Mouse (Mus musculus): Measurements from ENCODE around the gene 1700025G04Rik.
"Not testable (repeated sequence)": the region's sequence is repeated elsewhere in the genome, so short reads cannot be mapped to it uniquely, and the experiment has no call there.

Gene 1700025G04Rik

GRCm38 (mm10) chr1:151851976-151852375 is 237.9 kb downstream of the 1700025G04Rik start:
- no peak for DNase-seq (ENCODE audit: low spot score in 2 of 2)

GRCm38 (mm10) chr1:151851051-151851848 is 238.7 kb downstream of the 1700025G04Rik start:
- DNase-seq (ENCODE audit: low spot score in 2 of 2): no peak

- DNase-seq (ENCODE audit: low spot score in 2 of 2): no peak
These were observed 239.8 kb downstream of the 1700025G04Rik start for GRCm38 (mm10) chr1:151849993-151850608.

DNA sequence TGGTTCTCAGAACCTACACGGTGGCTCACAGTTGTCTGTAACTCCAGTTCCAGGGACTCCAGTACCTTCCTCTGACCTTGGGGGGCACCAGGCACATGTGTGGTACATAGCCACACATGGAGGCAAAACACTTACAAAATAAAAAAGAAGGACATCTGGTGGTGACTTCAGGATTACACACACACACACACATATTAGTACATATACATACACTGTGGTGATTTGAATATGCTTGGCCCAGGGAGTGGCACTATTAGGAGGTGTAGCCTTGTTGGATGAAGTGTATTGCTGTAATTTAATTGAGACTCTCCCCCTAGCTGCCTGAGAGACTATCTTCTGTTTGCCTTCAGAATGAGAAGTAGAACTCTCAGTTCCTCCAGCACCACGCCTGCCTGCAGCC is 241.6 kb downstream of the 1700025G04Rik start:
- DNase-seq (ENCODE audit: low spot score in 2 of 2): no peak

DNA sequence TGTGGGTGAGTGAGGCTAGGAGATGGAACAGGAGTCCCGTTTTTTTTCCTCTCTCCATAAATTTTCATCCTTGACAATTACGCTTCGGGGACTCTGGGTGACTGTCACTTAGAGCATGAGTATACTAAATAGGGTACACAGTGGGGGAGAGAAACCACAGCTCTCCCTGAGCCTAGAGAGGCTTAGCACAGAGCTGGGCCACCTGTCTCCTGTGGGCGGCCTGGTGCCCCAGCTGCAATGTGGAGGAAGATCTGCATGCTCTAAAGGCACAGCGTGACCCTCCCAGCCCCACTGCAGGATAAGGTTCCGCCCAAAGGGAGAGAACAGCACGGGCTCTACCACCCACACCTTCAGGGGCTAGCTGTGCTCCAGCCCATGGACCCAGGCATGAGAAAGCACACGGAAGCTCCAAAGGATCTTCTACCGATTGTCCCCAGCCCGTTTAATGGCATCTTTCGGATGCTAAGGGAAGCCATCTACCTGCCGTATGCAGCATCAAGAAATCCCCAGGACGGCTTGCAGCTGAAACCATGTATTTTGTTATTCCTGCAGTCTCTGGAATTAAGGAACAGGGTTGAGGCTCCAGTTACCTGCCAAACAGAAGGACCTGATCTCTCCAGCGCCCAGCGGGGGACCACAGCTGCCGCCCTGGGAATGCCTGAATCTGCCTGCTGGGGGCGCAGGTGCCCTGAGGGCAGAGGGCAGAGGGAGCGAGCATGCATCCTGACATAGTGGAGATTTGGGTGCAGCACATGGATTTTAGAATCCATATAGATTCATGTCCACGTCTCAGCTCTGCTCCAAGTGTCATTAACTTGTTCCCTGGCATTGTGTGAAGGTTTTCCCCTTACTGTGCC is 243.8 kb downstream of the 1700025G04Rik start:
- DNase-seq (ENCODE audit: low spot score in 2 of 2): no peak

GRCm38 (mm10) chr1:151845252-151845832 is 244.6 kb downstream of the 1700025G04Rik start:
- DNase-seq (ENCODE audit: low spot score in 2 of 2): no peak

DNA sequence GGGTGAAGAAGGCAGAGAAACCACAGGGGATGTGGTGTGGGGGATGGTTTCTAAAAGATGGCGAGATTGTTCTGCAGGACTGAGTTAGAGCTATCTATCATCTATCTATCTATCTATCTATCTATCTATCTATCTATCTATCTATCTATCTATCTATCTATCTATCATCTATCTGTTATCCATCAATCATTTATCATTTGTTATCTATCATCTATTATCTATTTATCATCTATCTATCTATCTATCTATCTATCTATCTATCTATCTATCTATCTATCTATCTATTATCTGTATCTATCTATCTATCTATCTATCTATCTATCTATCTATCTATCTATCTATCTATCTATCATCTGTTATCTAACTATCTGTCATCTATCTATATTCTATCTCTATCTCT is 249.6 kb downstream of the 1700025G04Rik start:
- not testable (repeated sequence) for DNase-seq (ENCODE audit: low spot score in 2 of 2)

- DNase-seq (ENCODE audit: low spot score in 2 of 2): no peak
These were observed 254.7 kb downstream of the 1700025G04Rik start for GRCm38 (mm10) chr1:151835261-151835660.

DNA sequence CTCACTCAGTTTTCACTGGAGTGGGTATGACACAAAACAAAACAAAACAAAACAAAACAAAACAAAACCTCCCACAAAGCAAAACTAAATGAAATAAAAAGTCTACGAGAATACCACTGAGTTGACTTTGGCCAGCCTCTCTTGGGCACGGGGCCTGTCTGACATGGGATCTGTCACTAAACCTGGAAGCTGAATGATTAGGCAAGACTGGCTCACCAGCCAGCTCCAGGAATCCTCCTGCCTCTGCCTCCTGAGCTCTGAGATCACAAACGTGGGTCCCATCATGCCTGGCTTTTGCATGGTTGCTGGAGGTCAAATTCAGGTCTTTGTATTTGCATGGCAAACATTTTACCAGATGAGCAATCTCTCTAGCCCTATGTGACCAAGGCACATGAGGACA is 258.1 kb downstream of the 1700025G04Rik start:
- DNase-seq (ENCODE audit: low spot score in 2 of 2): no peak

DNA sequence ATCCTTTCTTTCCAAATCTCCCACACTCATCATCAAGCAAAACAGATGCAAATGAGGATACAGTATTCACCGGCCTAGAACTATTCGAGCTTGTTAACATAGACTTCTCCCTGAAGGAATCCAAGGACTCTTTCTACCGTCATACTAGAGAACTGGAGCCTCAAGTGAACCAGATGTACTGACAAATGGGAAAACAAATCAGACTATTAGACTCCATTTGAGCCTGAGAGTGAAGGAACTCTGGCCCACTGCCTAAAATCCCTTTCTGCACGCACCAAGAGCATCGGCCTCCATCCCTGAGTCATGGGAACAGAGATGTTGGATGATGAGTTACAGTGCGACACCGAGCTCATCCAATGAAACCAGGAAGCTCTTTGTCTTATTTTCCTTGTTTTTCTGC is 264.9 kb downstream of the 1700025G04Rik start:
- DNase-seq (ENCODE audit: low spot score in 2 of 2): no peak

- DNase-seq (ENCODE audit: low spot score in 2 of 2): peak in 1 of 2 experiments; percentile 66
These were observed 269.5 kb downstream of the 1700025G04Rik start for GRCm38 (mm10) chr1:151820457-151820856.

GRCm38 (mm10) chr1:151819190-151819589 is 270.7 kb downstream of the 1700025G04Rik start:
- no peak for DNase-seq (ENCODE audit: low spot score in 2 of 2)

DNA sequence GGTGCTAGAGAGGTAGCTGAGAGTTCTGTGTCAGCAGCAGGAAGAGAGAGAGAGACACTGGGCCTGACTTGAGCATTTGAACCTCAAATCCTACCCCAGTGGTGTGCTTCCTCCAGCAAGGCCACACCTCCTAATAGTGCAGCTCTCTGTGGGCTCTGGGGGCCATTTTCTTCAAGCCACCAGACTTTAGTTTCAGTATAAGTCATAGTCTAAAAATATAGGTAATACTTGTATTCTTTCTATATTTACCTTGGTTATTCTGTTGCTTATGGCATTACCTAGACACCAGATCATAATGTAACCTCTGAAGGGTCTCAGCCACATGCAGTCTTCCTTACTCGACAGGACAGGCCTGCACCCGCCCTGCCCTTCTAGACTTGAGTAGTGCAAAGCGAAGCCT is 273.9 kb downstream of the 1700025G04Rik start:
- DNase-seq (ENCODE audit: low spot score in 2 of 2): no peak

DNA sequence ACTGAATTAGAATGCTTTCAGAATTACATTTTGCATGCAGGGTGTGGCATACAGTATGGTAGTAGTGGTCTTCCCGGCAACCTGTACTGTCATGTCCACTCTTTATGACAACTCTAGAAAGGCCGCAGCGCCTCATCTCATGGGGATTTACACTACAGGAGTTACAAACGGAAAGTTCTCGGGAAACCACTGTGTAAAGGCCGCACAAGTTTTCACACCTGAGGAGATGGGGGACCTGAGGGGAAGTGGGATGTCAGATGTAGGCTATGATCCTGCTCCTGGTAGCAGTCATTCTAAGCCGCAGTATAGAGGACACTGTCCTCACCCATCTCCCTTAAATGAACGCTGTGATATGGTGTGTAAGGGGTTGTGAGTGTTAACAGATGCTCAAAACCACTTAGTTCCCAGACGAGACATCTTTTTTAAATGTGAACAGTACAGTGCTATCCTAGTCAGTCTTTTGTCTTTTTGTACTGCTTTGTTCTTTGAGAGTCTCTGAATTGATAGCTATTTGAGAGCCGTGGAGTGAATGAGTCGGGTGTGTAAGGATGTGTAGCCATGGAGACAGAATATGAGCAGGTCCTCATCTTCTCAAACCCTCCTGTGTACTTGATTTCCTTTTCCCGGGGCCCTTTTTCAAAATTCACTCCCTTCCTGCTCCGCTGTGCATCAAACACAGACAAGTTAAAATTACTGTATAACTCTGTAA is 277.8 kb downstream of the 1700025G04Rik start:
- no peak for DNase-seq (ENCODE audit: low spot score in 2 of 2)

- DNase-seq (ENCODE audit: low spot score in 2 of 2): no peak
These were observed 278.5 kb downstream of the 1700025G04Rik start for GRCm38 (mm10) chr1:151811456-151811855.

DNA sequence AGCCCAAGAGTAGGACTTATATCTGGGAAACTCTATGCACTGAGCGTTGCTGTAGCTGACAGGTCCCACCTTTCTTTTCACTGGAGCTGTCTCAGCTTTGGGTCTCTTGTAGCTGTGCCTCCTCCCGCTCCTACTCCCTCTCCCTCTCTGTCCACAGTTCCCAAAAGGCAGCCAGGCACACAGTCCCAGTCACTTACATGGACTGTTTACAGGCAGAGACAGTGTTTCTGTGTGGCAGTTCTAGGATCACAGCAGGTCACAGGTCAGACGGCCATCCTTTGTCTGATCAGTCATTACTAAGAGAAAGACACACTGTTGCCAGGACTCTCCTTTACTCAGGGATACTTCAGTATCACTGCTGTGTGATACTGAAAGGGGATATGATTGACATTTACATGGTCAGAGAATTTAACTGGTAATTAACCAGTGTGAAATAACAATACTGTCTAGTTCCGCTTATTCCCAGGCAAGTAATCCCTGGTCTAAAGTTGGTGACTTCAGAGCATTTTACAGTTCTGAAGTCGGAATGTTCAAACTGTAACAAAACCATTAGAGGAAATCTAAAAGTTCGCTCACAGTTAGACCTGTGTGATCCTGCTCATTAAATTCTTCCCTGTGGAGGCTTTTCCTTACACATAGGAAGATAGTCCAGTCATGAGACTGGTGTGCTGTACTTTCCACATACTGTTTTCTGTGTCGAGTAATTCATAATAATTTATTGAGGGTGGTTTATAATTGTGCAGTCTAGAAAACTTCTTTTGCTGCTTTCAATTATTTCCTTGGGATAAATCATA is 279.1 kb downstream of the 1700025G04Rik start:
- DNase-seq (ENCODE audit: low spot score in 2 of 2): no peak

DNA sequence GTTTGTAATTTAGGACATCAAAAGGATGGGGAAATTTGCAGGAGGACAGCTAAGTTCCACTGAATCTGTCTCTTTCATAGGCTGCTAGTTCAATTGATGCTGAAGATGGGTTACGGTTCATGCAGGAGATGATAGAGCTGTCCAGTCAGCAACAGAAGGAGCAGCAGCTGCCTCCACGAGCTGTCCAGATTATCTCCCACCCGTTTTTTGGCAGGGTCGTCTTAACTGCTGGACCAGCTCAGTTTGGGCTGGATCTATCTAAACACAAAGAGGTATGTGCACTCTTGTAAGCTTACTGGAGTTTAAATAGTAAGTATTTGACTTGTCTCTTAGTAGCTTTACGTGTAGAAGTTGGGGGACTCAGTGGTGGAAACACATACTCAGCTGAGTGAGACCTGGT is 282.6 kb downstream of the 1700025G04Rik start:
- DNase-seq (ENCODE audit: low spot score in 2 of 2): no peak

- not testable (repeated sequence) for DNase-seq (ENCODE audit: low spot score in 2 of 2)
These were observed 287.1 kb downstream of the 1700025G04Rik start for GRCm38 (mm10) chr1:151802795-151803194.

Measured in frontal cortex, postnatal 14 days (tissue).